Mouse (Mus musculus) midbrain, embryonic 14.5 days (tissue): ENCODE measurements around the gene Hmgn2. TPM values are rescaled to one million over a fixed set of nuclear protein-coding genes. Genes with fewer than 3 reads are reported as not detected.

Experiments used
- ATAC-seq: fragments of 200-750 bp; cut with Nextera tagmentation; 2 replicates; pipeline ENCODE4 v1.8.0; 2017; ENCODE audit warnings: moderate number of reproducible peaks, moderate library complexity; ENCODE audit not compliant: low FRiP score, low TSS enrichment
- DNase-seq: peaks from one replicate; pipeline ENCODE4 v3.0.0-alpha.2; 2015
- H3K27ac ChIP-seq: fragments of 300-500 bp; sonication (generic); replicated peaks from 2 replicates; pipeline ENCODE4 v1.5.1; 2014; ENCODE audit warnings: mild to moderate bottlenecking, low read depth, low read length, moderate library complexity
- H3K27me3 ChIP-seq: fragments of 300-500 bp; sonication (generic); 2 replicates; pipeline ENCODE4 v1.6.1; 2014; ENCODE audit warnings: low read length, control low read depth, mixed read lengths; ENCODE audit not compliant: control insufficient read depth, insufficient read depth
- H3K36me3 ChIP-seq: fragments of 300-500 bp; sonication (generic); 2 replicates; pipeline ENCODE4 v1.6.1; 2014; ENCODE audit warnings: low read length, control low read depth; ENCODE audit not compliant: control insufficient read depth, insufficient read depth
- H3K4me1 ChIP-seq: fragments of 300-500 bp; sonication (generic); 2 replicates; pipeline ENCODE4 v1.6.1; 2014; ENCODE audit warnings: mild to moderate bottlenecking, antibody characterized with exemption, low read length, control low read depth; ENCODE audit not compliant: control insufficient read depth, insufficient read depth
- H3K4me2 ChIP-seq: fragments of 300-500 bp; sonication (generic); 2 replicates; pipeline ENCODE4 v1.6.1; 2014; ENCODE audit warnings: mild to moderate bottlenecking, low read length, moderate library complexity
- H3K4me3 ChIP-seq: fragments of 300-500 bp; sonication (generic); replicated peaks from 2 replicates; pipeline ENCODE4 v1.5.1; 2014; ENCODE audit warnings: low read depth, low read length
- H3K9ac ChIP-seq: fragments of 300-500 bp; sonication (generic); replicated peaks from 2 replicates; pipeline ENCODE4 v1.6.1; 2014; ENCODE audit warnings: mild to moderate bottlenecking, low read length, moderate library complexity
- H3K9me3 ChIP-seq: fragments of 300-500 bp; sonication (generic); 2 replicates; pipeline ENCODE4 v1.6.1; 2016; ENCODE audit warnings: low read length, control low read depth, mixed read lengths; ENCODE audit not compliant: control insufficient read depth
- WGBS: fragments of 180-500 bp; shearing (Covaris S2); extraction: QIAGEN DNeasy Blood & Tissue Kit; methylation state at CpG from one replicate; pipeline ENCODE4 v1.1.7; 2014; 5-methylcytosine and 5-hydroxymethylcytosine counted together
- polyA plus RNA-seq: library from polyadenylated mRNA; unstranded; fragments of >200 nt; fragmentation: Nextera tagmentation; extraction: Ambion mirVana; gene quantifications from 2 replicates; pipeline ENCODE4 v1.2.1, GENCODE M21; 2014

Hmgn2 gene
- polyA plus RNA-seq, 1 experiment from 2014 or later = 1,387 TPM

GRCm38 (mm10) chr4:134005581-134006358 is 37.3 kb upstream of the Hmgn2 start:
- no peaks in the 10 kb centered on the region for H3K36me3 ChIP-seq
- H3K27me3 ChIP-seq = no peaks in the 10 kb centered on the region
- DNase-seq = no peak

GRCm38 (mm10) chr4:134002903-134003302 is 34.5 kb upstream of the Hmgn2 start:
- Histone ChIP-seq H3K27me3 (no peaks in the 10 kb centered on the region), H3K9ac (no peak overlapping the region), H3K4me1 (peaks cover 7% of the 10 kb centered on the region), H3K27ac (no peak overlapping the region), H3K4me3 (no peak overlapping the region), H3K36me3 (no peaks in the 10 kb centered on the region), H3K9me3 (no peaks in the 10 kb centered on the region), H3K4me2 (no peak overlapping the region)
- DNase-seq (no peak), ATAC-seq (no peak)
- 17% methylated on average over 5 of the region's 5 CpGs for WGBS

More at GRCm38 (mm10) chr4:134005581-134006358, 37.3 kb upstream of the Hmgn2 start:
- Histone ChIP-seq H3K27ac (no peak overlapping the region), H3K4me3 (no peak overlapping the region), H3K9ac (no peak overlapping the region), H3K9me3 (no peaks in the 10 kb centered on the region), H3K4me1 (no peaks in the 10 kb centered on the region), H3K4me2 (no peak overlapping the region)
- no peak for ATAC-seq
- WGBS = 68% methylated on average over 12 of the region's 12 CpGs

GRCm38 (mm10) chr4:134002246-134002645 is 33.8 kb upstream of the Hmgn2 start:
- Histone ChIP-seq H3K27me3 (no peaks in the 10 kb centered on the region), H3K4me2 (no peak overlapping the region), H3K27ac (no peak overlapping the region), H3K36me3 (no peaks in the 10 kb centered on the region), H3K4me1 (peaks cover 7% of the 10 kb centered on the region), H3K9me3 (no peaks in the 10 kb centered on the region), H3K4me3 (no peak overlapping the region), H3K9ac (no peak overlapping the region)
- ATAC-seq (no peak), DNase-seq (no peak)
- 29% methylated on average over 4 of the region's 4 CpGs for WGBS

GRCm38 (mm10) chr4:134001710-134002109 is 33.3 kb upstream of the Hmgn2 start:
- 49% methylated on average over 10 of the region's 10 CpGs for WGBS
- H3K36me3 ChIP-seq = 0 out of 2 replicates have a peak, but pooled peaks cover 5% of the 10 kb centered on the region
- ATAC-seq = no peak
- no peaks in the 10 kb centered on the region for H3K27me3 ChIP-seq
- no peak overlapping the region for H3K27ac ChIP-seq
- H3K9me3 ChIP-seq = no peaks in the 10 kb centered on the region
- peaks cover 7% of the 10 kb centered on the region for H3K4me1 ChIP-seq
- no peak overlapping the region for H3K4me2 ChIP-seq
- H3K9ac ChIP-seq = no peak overlapping the region
- no peak for DNase-seq
- H3K4me3 ChIP-seq = no peak overlapping the region

- peaks cover 12% of the 10 kb centered on the region for H3K36me3 ChIP-seq
- 1% methylated on average over 49 of the region's 49 CpGs for WGBS
- H3K9ac ChIP-seq = peak within 1 kb of the TSS; percentile 64
- 0 out of 2 replicates have a peak within 1 kb of the TSS, but pooled peaks have one; percentile 38 for H3K27ac ChIP-seq
- H3K4me2 ChIP-seq = peak within 1 kb of the TSS; percentile 91
- H3K27me3 ChIP-seq = no peaks in the 10 kb centered on the region
- DNase-seq (peak; percentile 100), ATAC-seq (peak; percentile 98)
- peak within 1 kb of the TSS; percentile 65 for H3K4me3 ChIP-seq
- H3K4me1 ChIP-seq = peaks cover 7% of the 10 kb centered on the region
- no peaks in the 10 kb centered on the region for H3K9me3 ChIP-seq
Observed at GRCm38 (mm10) chr4:134000466-134001438, 32.3 kb upstream of the Hmgn2 start, which contains the start of gene Dhdds. TSS of gene Dhdds (minus strand) at chr4:134000918.

- no peak overlapping the region for H3K4me3 ChIP-seq
- H3K27me3 ChIP-seq = no peaks in the 10 kb centered on the region
- H3K4me1 ChIP-seq = peaks cover 2% of the 10 kb centered on the region; the same call in 1 of the 2 replicates
- no peak overlapping the region for H3K27ac ChIP-seq
- ATAC-seq = no peak
- WGBS = 91% methylated on average over 8 of the region's 8 CpGs
- no peak for DNase-seq
- H3K9me3 ChIP-seq = no peaks in the 10 kb centered on the region
- H3K9ac ChIP-seq = no peak overlapping the region
- no peak overlapping the region for H3K4me2 ChIP-seq
- H3K36me3 ChIP-seq = peaks cover 63% of the 10 kb centered on the region
Observed at GRCm38 (mm10) chr4:133994697-133995096, 26.2 kb upstream of the Hmgn2 start.

- no peak for DNase-seq
- ATAC-seq = no peak
- H3K4me2 ChIP-seq = no peak overlapping the region
- no peaks in the 10 kb centered on the region for H3K9me3 ChIP-seq
- no peak overlapping the region for H3K27ac ChIP-seq
- no peak overlapping the region for H3K4me3 ChIP-seq
- no peaks in the 10 kb centered on the region for H3K27me3 ChIP-seq
- H3K4me1 ChIP-seq = no peaks in the 10 kb centered on the region
- peaks cover 83% of the 10 kb centered on the region for H3K36me3 ChIP-seq
- WGBS = 90% methylated on average over 13 of the region's 13 CpGs
- H3K9ac ChIP-seq = no peak overlapping the region
Observed at GRCm38 (mm10) chr4:133991087-133991660, 22.7 kb upstream of the Hmgn2 start.

GRCm38 (mm10) chr4:133990035-133990434 is 21.6 kb upstream of the Hmgn2 start:
- Histone ChIP-seq H3K27me3 (no peaks in the 10 kb centered on the region), H3K4me1 (no peaks in the 10 kb centered on the region), H3K27ac (no peak overlapping the region), H3K9ac (no peak overlapping the region), H3K36me3 (peaks cover 80% of the 10 kb centered on the region), H3K4me3 (no peak overlapping the region), H3K4me2 (no peak overlapping the region), H3K9me3 (no peaks in the 10 kb centered on the region)
- DNase-seq (no peak), ATAC-seq (no peak)
- WGBS = 64% methylated on average over 4 of the region's 4 CpGs
